21 mouse cellular contexts compared by ENCODE assay signal in genomic region chr16:54406638-54407037, GRCm38 (mm10).
"Had no signal": no experiment of that assay in that cellular context is flagged by ENCODE, and none has a peak within 500 bp of the region (broad histone marks: within the 10 kb centered on the region; RNA-seq: fewer than 3 reads in every experiment).

No protein-coding gene starts in this region.

- H3K4me1 ChIP-seq: lung, embryonic 15.5 days; megakaryocyte, embryonic 14.5 days; neural tube, embryonic 13.5 days; neural tube, embryonic 15.5 days; stomach, embryonic 15.5 days had no signal

- H3K27ac ChIP-seq: lung, embryonic 15.5 days; macrophage; neural tube, embryonic 13.5 days; neural tube, embryonic 15.5 days; stomach, embryonic 15.5 days; stomach, postnatal 0 days had no signal

- H3K27me3 ChIP-seq: lung, embryonic 15.5 days; megakaryocyte, embryonic 14.5 days; neural tube, embryonic 13.5 days; neural tube, embryonic 15.5 days; stomach, embryonic 15.5 days had no signal

- H3K4me2 ChIP-seq: lung, embryonic 15.5 days; midbrain, embryonic 11.5 days; neural tube, embryonic 13.5 days; neural tube, embryonic 15.5 days; stomach, embryonic 15.5 days had no signal

- H3K9ac ChIP-seq: liver, postnatal 0 days; lung, embryonic 15.5 days; neural tube, embryonic 13.5 days; neural tube, embryonic 15.5 days; stomach, embryonic 15.5 days had no signal

- H3K9me3 ChIP-seq: lung, embryonic 15.5 days; megakaryocyte, embryonic 14.5 days; neural tube, embryonic 13.5 days; neural tube, embryonic 15.5 days; stomach, embryonic 15.5 days had no signal

- DNase-seq: liver, postnatal 0 days; lung, adult 2 months; lung, postnatal 14 days; lung, postnatal 36 days; midbrain, embryonic 14.5 days; retina, postnatal 1 day; right cerebral cortex, adult 18-20 months; right cerebral cortex, postnatal 25 days; thymus, postnatal 14 days; thymus, postnatal 36 days had no signal

- H3K4me3 ChIP-seq: lung, embryonic 15.5 days; megakaryocyte, embryonic 14.5 days; myocyte; neural tube, embryonic 13.5 days; neural tube, embryonic 15.5 days; stomach, embryonic 15.5 days had no signal

- ATAC-seq: liver, postnatal 0 days; lung, postnatal 0 days; midbrain, embryonic 16.5 days had no signal

- H3K36me3 ChIP-seq: lung, embryonic 15.5 days; neural tube, embryonic 13.5 days; neural tube, embryonic 15.5 days; stomach, embryonic 15.5 days had no signal
